Mouse (Mus musculus): ENCODE data around the gene Adig. TPM values are rescaled to one million over a fixed set of nuclear protein-coding genes. Genes with fewer than 3 reads are reported as not detected.
A peak's percentile ranks its signal among the peaks of the same experiment; 100 is the strongest.

Gene Adig
- polyA plus RNA-seq, 1 experiment from 2014 or later: not detected

- H3K27me3 ChIP-seq (ENCODE audit: insufficient read depth, poor library complexity, severe bottlenecking): peaks cover 73% of the 10 kb centered on the region
- no peak overlapping the region for H3K4me3 ChIP-seq
- no peak overlapping the region for H3K27ac ChIP-seq
- no peaks in the 10 kb centered on the region for H3K36me3 ChIP-seq
- no peaks in the 10 kb centered on the region for H3K9me3 ChIP-seq
- 4% methylated on average over 3 of the region's 3 CpGs for WGBS
- DNase-seq (ENCODE audit: low spot score): peak; percentile 81
- H3K4me1 ChIP-seq (replicated peaks): peaks cover 26% of the 10 kb centered on the region
Measured at GRCm38 (mm10) chr2:158550067-158550466, 47.7 kb downstream of the Adig start.

- Histone ChIP-seq H3K9me3 (peaks cover 5% of the 10 kb centered on the region; the same call in 1 of the 2 replicates), H3K4me1 (replicated peaks) (peaks cover 34% of the 10 kb centered on the region), H3K4me3 (no peak overlapping the region), H3K36me3 (no peaks in the 10 kb centered on the region), H3K27ac (no peak overlapping the region), H3K27me3 (ENCODE audit: insufficient read depth, poor library complexity, severe bottlenecking) (peaks cover 77% of the 10 kb centered on the region)
- WGBS: 14% methylated on average over 10 of the region's 10 CpGs
- no peak for DNase-seq (ENCODE audit: low spot score)
Measured at GRCm38 (mm10) chr2:158554366-158554765, 52.0 kb downstream of the Adig start.

- Histone ChIP-seq H3K4me3 (peak overlapping the region; percentile 45), H3K27ac (no peak overlapping the region), H3K27me3 (ENCODE audit: insufficient read depth, poor library complexity, severe bottlenecking) (peaks cover 68% of the 10 kb centered on the region), H3K36me3 (no peaks in the 10 kb centered on the region), H3K4me1 (replicated peaks) (peaks cover 40% of the 10 kb centered on the region), H3K9me3 (peaks cover 5% of the 10 kb centered on the region; the same call in 1 of the 2 replicates)
- WGBS: under 1% methylated on average over 7 of the region's 7 CpGs
- DNase-seq (ENCODE audit: low spot score): no peak
Measured at GRCm38 (mm10) chr2:158555252-158555651, 52.8 kb downstream of the Adig start.

- peaks cover 62% of the 10 kb centered on the region for H3K27me3 ChIP-seq (ENCODE audit: insufficient read depth, poor library complexity, severe bottlenecking)
- no peak overlapping the region; the same call in 1 of the 2 replicates for H3K27ac ChIP-seq
- no peak for DNase-seq (ENCODE audit: low spot score)
Measured at GRCm38 (mm10) chr2:158555812-158556211, 53.4 kb downstream of the Adig start.

GRCm38 (mm10) chr2:158556225-158556624 is 53.8 kb downstream of the Adig start:
- H3K4me1 ChIP-seq (replicated peaks): peaks cover 47% of the 10 kb centered on the region
- H3K9me3 ChIP-seq: peaks cover 5% of the 10 kb centered on the region; the same call in 1 of the 2 replicates
- H3K4me3 ChIP-seq: peak overlapping the region; percentile 45
- under 1% methylated on average over 20 of the region's 20 CpGs for WGBS
- H3K27ac ChIP-seq: no peak overlapping the region; the same call in 1 of the 2 replicates
- H3K36me3 ChIP-seq: no peaks in the 10 kb centered on the region
- peaks cover 59% of the 10 kb centered on the region for H3K27me3 ChIP-seq (ENCODE audit: insufficient read depth, poor library complexity, severe bottlenecking)
- DNase-seq (ENCODE audit: low spot score): peak; percentile 81

More at GRCm38 (mm10) chr2:158555812-158556211, 53.4 kb downstream of the Adig start:
- Histone ChIP-seq H3K9me3 (peaks cover 5% of the 10 kb centered on the region; the same call in 1 of the 2 replicates), H3K36me3 (no peaks in the 10 kb centered on the region), H3K4me3 (peak overlapping the region; percentile 45), H3K4me1 (replicated peaks) (peaks cover 43% of the 10 kb centered on the region)
- WGBS: 0% methylated on average over 8 of the region's 8 CpGs

- WGBS: 11% methylated on average over 5 of the region's 5 CpGs
- H3K4me3 ChIP-seq: no peak overlapping the region
- no peak for DNase-seq (ENCODE audit: low spot score)
- peaks cover 5% of the 10 kb centered on the region; the same call in 1 of the 2 replicates for H3K9me3 ChIP-seq
- no peaks in the 10 kb centered on the region for H3K36me3 ChIP-seq
- no peak overlapping the region for H3K27ac ChIP-seq
- peaks cover 52% of the 10 kb centered on the region for H3K4me1 ChIP-seq (replicated peaks)
- H3K27me3 ChIP-seq (ENCODE audit: insufficient read depth, poor library complexity, severe bottlenecking): peaks cover 56% of the 10 kb centered on the region
Measured at GRCm38 (mm10) chr2:158556750-158557149, 54.3 kb downstream of the Adig start.

Other genes with a start within 250 kb of the Adig start
- not detected in 2 replicates for gene Bpi, start 244.5 kb upstream of the Adig start, polyA plus RNA-seq (2016; fragmentation: Nextera tagmentation; extraction: Ambion mirVana)
- gene Lbp, start 196.1 kb upstream of the Adig start, polyA plus RNA-seq (2016; fragmentation: Nextera tagmentation; extraction: Ambion mirVana): 2.2 and 3.4 TPM in 2 replicates
- 41.0 and 88.9 TPM in 2 replicates for gene Snhg11, start 127.0 kb upstream of the Adig start, polyA plus RNA-seq (2016; fragmentation: Nextera tagmentation; extraction: Ambion mirVana)
- 12.8 and 12.9 TPM in 2 replicates for gene Ralgapb, start 92.8 kb upstream of the Adig start, polyA plus RNA-seq (2016; fragmentation: Nextera tagmentation; extraction: Ambion mirVana)
- 0.27 TPM in 1 of 2 replicates, not detected in the other for gene Arhgap40, start 10.2 kb downstream of the Adig start, polyA plus RNA-seq (2016; fragmentation: Nextera tagmentation; extraction: Ambion mirVana)
- 0.35 and 1.4 TPM in 2 replicates for gene Slc32a1, start 108.2 kb downstream of the Adig start, polyA plus RNA-seq (2016; fragmentation: Nextera tagmentation; extraction: Ambion mirVana)
- 14.7 and 16.4 TPM in 2 replicates for gene Actr5, start 122.3 kb downstream of the Adig start, polyA plus RNA-seq (2016; fragmentation: Nextera tagmentation; extraction: Ambion mirVana)
- 3.0 and 3.5 TPM in 2 replicates for gene Ppp1r16b, start 162.8 kb downstream of the Adig start, polyA plus RNA-seq (2016; fragmentation: Nextera tagmentation; extraction: Ambion mirVana)

Data from hindbrain, embryonic 10.5 days (tissue).